Mouse (Mus musculus): Measurements from ENCODE around the gene Krtap6-5. TPM values are rescaled to one million over a fixed set of nuclear protein-coding genes. Genes with fewer than 3 reads are reported as not detected.
"Not testable (repeated sequence)": the region's sequence is repeated elsewhere in the genome, so short reads cannot be mapped to it uniquely, and the experiment has no call there.

The Krtap6-5 gene
- not detected for total RNA-seq (2021)
- long read RNA-seq, experiment 1, result 0 reads
- long read RNA-seq, experiment 2, result 0 reads

DNA sequence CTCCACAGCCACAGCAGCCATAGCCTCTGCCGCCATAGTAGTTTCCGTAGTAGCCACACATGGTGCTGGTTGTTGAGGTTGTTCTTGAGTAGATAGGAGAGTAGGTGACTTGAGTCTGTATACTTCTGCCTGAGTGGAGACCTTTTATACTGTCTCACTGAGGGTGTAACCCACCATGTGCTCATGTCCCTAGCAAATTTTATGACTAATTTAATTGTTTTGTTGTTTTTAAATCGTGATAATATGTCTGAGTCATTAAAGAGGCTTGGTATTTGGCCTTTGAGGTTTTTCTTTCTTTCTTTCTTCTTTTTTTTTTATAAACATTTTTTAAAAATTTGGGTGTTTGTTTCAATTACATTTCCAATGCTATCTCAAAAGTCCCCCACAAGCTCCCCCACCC, at the start of gene Krtap6-5:
TSS of gene Krtap6-5 (minus strand) at position 101 of the 400 bp plus-strand sequence.
- DNase-seq, result no peak

DNA sequence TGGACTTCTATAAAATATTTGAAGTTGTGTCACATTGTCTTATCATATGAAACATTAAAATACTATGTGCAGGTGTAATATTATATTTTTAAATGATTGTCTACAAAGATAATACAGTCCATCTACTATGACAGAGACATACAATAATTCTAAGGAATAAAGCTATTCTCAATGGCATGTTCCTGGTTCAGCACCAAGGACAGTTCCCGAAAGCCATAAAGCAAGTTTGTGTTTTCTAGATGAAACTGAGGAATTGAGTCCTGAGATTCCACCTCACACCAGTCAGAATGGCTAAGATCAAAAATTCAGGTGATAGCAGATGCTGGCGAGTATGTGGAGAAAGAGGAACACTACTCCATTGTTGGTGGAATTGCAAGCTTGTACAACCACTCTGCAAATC, 23.4 kb upstream of the Krtap6-5 start:
- DNase-seq, result peak in 1 of 2 experiments; percentile 1

DNA sequence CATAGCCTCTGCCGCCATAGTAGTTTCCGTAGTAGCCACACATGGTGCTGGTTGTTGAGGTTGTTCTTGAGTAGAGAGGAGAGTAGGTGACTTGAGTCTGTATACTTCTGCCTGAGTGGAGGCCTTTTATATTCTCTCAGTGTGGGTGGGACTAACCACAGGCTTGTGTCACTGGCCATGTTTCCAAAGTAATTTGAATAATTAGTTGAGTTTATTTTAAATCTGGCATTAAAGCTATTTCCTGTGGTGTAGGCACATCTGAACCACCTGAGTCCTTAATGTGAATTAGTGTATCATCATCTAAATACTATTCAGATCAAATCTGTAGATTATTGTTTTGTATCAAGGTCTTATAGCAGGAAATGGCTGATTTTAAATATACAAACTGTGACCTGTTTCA, 16.2 kb upstream of the Krtap6-5 start, which contains the start of gene 1110025L11Rik:
TSS of gene 1110025L11Rik (minus strand) at position 101 of the 400 bp plus-strand sequence.
- not testable (repeated sequence) for DNase-seq

DNA sequence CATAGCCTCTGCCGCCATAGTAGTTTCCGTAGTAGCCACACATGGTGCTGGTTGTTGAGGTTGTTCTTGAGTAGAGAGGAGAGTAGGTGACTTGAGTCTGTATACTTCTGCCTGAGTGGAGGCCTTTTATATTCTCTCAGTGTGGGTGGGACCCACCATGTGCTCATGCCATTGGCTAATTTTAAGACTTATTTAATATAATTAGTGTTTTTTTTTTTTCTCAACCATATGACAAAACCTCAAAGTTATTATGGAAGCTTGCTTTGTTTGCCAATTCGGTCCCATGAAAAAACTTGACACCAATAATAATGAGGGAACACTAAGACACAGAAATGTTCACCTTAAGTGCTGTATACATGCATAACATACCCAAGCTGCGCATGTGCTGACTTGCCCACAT, 6.3 kb downstream of the Krtap6-5 start, which contains the start of gene Gm10228:
TSS of gene Gm10228 (minus strand) at position 101 of the 400 bp plus-strand sequence.
- not testable (repeated sequence) for DNase-seq

DNA sequence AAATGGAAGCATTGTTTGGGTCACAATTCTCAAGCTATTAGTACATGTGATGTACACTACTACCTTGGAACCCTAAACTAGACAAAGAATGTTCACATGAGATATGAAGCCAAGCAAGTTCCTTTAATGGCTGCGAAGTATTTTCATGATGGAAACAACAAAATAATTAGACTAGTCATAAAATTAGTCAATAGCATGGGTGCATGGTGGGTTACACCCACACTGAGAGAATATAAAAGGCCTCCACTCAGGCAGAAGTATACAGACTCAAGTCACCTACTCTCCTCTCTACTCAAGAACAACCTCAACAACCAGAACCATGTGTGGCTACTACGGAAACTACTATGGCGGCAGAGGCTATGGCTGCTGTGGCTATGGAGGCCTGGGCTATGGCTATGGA, 16.3 kb downstream of the Krtap6-5 start, which contains the start of gene Krtap6-1:
TSS of gene Krtap6-1 (plus strand) at position 301 of the 400 bp plus-strand sequence.
- DNase-seq, result not testable (repeated sequence)

DNA sequence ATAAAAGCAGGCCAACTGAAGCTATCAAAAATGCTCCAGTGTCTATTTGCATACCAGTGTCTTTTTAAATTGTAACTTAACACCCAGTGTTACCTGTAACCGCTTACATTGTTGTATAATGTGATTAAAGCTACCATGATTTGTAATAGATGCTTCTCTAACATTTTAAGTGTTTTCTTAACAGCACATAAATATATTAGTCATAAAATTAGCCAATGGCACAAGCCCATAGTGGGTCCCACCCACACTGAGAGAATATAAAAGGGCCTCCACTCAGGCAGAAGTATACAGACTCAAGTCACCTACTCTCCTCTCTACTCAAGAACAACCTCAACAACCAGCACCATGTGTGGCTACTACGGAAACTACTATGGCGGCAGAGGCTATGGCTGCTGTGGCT, 32.7 kb downstream of the Krtap6-5 start, which contains the start of gene Gm10229:
TSS of gene Gm10229 (plus strand) at position 301 of the 400 bp plus-strand sequence.
- not testable (repeated sequence) for DNase-seq

DNA sequence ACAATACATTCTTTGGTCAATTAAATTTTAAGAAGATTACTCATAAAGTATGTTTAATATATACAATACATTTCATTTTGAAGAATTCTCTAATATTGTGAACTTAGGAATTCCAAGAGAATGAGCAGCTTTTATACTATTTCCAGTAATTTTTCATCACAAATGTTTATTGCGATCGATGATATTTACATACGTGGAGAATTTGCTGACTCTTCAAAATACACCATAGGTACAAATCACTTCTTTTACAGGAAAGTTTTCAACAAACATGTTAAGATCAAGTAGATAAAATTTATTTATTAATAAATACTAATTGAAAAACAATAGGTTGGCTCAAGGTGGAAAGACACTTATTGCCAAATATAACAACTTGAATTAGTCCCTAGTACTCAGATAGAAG, 33.7 kb downstream of the Krtap6-5 start:
- DNase-seq, result no peak

DNA sequence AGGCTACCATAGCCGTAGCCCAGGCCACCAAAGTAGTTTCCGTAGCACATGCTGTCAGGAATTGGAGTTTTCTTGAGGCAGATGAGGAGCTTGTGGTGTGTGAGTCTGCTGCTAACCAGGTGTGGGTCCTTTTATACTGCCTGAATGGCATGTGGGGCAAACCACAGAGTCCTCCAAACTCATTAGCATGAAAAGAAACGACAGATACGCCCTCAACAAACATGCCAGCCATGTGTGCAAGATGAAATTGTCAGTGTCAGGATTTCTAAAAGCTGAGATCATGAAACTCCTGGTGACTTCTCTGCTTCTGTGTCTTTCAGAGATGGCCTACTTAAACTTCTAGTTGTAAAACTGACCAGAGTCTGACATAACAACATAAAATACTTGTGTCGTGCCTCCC, 37.0 kb downstream of the Krtap6-5 start, which contains the start of gene Krtap22-2:
TSS of gene Krtap22-2 (minus strand) at position 101 of the 400 bp plus-strand sequence.
- no peak for DNase-seq

Other genes with a start within 250 kb of the Krtap6-5 start
- gene Gm20741, start 235.7 kb downstream of the Krtap6-5 start, total RNA-seq (2021), result not detected
- gene Krtap15, start 227.7 kb downstream of the Krtap6-5 start, total RNA-seq (2021), result not detected
- gene Krtap14, start 221.7 kb downstream of the Krtap6-5 start, total RNA-seq (2021), result not detected
- gene Krtap19-1, start 178.5 kb downstream of the Krtap6-5 start, total RNA-seq (2021), result not detected
- gene Krtap19-2, start 173.6 kb downstream of the Krtap6-5 start, total RNA-seq (2021), result not detected
- gene Krtap19-3, start 169.8 kb downstream of the Krtap6-5 start, total RNA-seq (2021), result not detected
- not detected for gene Krtap19-4, start 162.8 kb downstream of the Krtap6-5 start, total RNA-seq (2021)
- not detected for gene Krtap19-5, start 151.4 kb downstream of the Krtap6-5 start, total RNA-seq (2021)
- not detected for gene Krtap19-9b, start 115.6 kb downstream of the Krtap6-5 start, total RNA-seq (2021)
- gene Krtap16-3, start 85.0 kb downstream of the Krtap6-5 start, total RNA-seq (2021), result not detected
- gene Krtap22-2, start 37.1 kb downstream of the Krtap6-5 start, total RNA-seq (2021), result not detected
- gene Gm10229, start 32.6 kb downstream of the Krtap6-5 start, total RNA-seq (2021), result not detected
- not detected for gene Krtap6-1, start 16.2 kb downstream of the Krtap6-5 start, total RNA-seq (2021)
- gene Gm10228, start 6.4 kb downstream of the Krtap6-5 start, total RNA-seq (2021), result not detected
- not detected for gene 1110025L11Rik, start 16.1 kb upstream of the Krtap6-5 start, total RNA-seq (2021)
- gene Krtap6-3, start 36.1 kb upstream of the Krtap6-5 start, total RNA-seq (2021), result not detected
- gene Gm6358, start 93.0 kb upstream of the Krtap6-5 start, total RNA-seq (2021), result not detected
- gene Gm10061, start 103.2 kb upstream of the Krtap6-5 start, total RNA-seq (2021), result not detected
- gene Gm9789, start 110.1 kb upstream of the Krtap6-5 start, total RNA-seq (2021), result not detected
- gene Gm7735, start 121.6 kb upstream of the Krtap6-5 start, total RNA-seq (2021), result not detected
- gene 1110057P08Rik, start 126.9 kb upstream of the Krtap6-5 start, total RNA-seq (2021), result not detected
- gene Krtap20-2, start 158.0 kb upstream of the Krtap6-5 start, total RNA-seq (2021), result not detected